Mouse (Mus musculus) neural tube, embryonic 14.5 days (tissue): Measurements from ENCODE around the gene Plcl2. TPM values are rescaled to one million over a fixed set of nuclear protein-coding genes. Genes with fewer than 3 reads are reported as not detected.
"Not testable (repeated sequence)": the region's sequence is repeated elsewhere in the genome, so short reads cannot be mapped to it uniquely, and the experiment has no call there.

Source experiments
- ATAC-seq: fragments of 200-750 bp; cut with Nextera tagmentation; 2 replicates; pipeline ENCODE4 v1.8.0; 2017; ENCODE audit warnings: low read depth, mild to moderate bottlenecking, moderate TSS enrichment, moderate library complexity
- H3K27ac ChIP-seq: fragments of 300-500 bp; sonication (generic); 2 replicates; pipeline ENCODE4 v1.5.1; 2014; ENCODE audit warnings: low read depth, mild to moderate bottlenecking, control low read depth, low read length, moderate library complexity, mixed read lengths
- H3K27me3 ChIP-seq: fragments of 300-500 bp; sonication (generic); 2 replicates; pipeline ENCODE4 v1.6.1; 2014; ENCODE audit warnings: low read length; ENCODE audit not compliant: control insufficient read depth, insufficient read depth
- H3K36me3 ChIP-seq: fragments of 300-500 bp; sonication (generic); 2 replicates; pipeline ENCODE4 v1.6.1; 2014; ENCODE audit warnings: low read length, mixed read lengths; ENCODE audit not compliant: control insufficient read depth, insufficient read depth
- H3K4me1 ChIP-seq: fragments of 300-500 bp; sonication (generic); 2 replicates; pipeline ENCODE4 v1.6.1; 2014; ENCODE audit warnings: low read length; ENCODE audit not compliant: control insufficient read depth, insufficient read depth
- H3K4me2 ChIP-seq: fragments of 300-500 bp; sonication (generic); 2 replicates; pipeline ENCODE4 v1.6.1; 2014; ENCODE audit warnings: mild to moderate bottlenecking, low read depth, low read length, control low read depth
- H3K4me3 ChIP-seq: fragments of 300-500 bp; sonication (generic); 2 replicates; pipeline ENCODE4 v1.5.1; 2014; ENCODE audit warnings: low read depth, low read length, control low read depth, mixed read lengths
- H3K9ac ChIP-seq: fragments of 300-500 bp; sonication (generic); replicated peaks from 2 replicates; pipeline ENCODE4 v1.6.1; 2014; ENCODE audit warnings: low read depth, mild to moderate bottlenecking, control low read depth, low read length, mixed read lengths
- H3K9me3 ChIP-seq: fragments of 300-500 bp; sonication (generic); 2 replicates; pipeline ENCODE4 v1.6.1; 2016; ENCODE audit warnings: low read length; ENCODE audit not compliant: control insufficient read depth
- WGBS: fragments of 180-500 bp; shearing (Covaris S2); extraction: QIAGEN DNeasy Blood & Tissue Kit; methylation state at CpG from one replicate; pipeline ENCODE4 v1.1.7; 2014; 5-methylcytosine and 5-hydroxymethylcytosine counted together
- polyA plus RNA-seq: library from polyadenylated mRNA; unstranded; fragments of >200 nt; fragmentation: Nextera tagmentation; extraction: Ambion mirVana; gene quantifications from 2 replicates; pipeline ENCODE4 v1.2.1, GENCODE M21; 2014

Plcl2 gene
- polyA plus RNA-seq, 1 experiment from 2014 or later = 13.6 TPM

DNA sequence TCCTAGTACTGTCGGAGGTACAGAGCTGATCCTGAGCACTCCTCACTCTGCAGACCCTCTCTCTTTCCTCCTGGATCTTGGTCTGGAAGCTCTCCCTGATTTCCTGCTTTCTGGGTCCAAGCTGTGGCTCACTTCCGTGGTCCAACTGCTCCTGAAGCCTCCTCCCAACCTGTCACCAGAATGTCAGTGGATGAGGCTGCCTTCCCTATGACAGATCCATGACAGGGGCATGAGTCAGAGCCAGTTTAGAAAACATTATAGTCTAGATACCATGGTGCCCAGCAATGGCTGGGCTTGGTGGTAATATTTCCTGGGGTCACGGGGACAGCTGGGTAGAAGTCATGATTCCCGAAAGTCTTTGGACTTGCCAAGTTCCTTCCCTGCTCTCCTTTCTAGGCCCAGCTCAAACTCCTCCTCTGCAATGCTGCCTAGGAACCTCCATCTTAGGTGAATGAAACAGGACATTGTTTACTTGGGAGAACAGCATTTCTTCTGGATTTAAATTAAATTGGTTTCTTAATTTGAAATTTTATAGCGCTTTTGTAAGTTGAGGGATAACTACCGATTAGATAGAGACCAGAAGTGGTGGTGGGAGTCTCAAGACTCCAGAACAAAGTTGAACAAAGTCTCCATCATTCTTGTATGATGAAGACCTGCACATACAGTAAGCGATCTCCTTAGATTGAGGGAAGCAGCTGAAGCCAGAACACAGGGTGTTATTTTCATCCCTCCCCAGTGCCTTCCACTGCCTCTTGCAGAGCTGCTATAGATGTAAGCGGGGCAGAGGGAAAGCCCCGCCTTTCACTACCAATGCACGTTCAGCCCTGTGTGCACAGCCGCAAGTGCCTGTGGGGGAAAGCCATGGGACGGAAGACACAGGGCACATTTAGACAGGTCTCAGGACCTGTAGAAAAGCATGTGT lies 170.7 kb downstream of the Plcl2 start:
- 89% methylated on average over 12 of the region's 12 CpGs for WGBS
- no peak for ATAC-seq
- H3K27ac ChIP-seq = no peak overlapping the region

DNA sequence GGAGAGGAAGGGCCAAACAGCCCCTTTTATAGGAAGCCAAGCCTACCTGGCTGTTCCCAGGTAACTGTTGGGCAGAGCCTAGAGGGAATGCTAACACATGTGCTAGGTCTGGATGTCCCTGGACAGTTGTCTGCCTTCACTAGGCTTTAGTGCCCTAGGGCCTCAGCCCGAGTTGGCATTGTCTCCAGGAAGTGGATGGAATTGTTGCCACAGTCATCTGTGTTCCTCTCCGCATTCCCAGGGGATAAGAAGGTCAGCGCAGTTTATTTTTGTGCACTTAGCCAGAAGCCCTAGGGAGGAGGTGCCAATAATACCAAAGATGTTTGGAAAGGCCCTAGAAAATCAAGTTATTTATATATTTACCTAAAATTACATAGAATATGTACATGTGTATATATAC lies 173.5 kb downstream of the Plcl2 start:
- Histone ChIP-seq H3K4me1 (no peaks in the 10 kb centered on the region), H3K27ac (no peak overlapping the region), H3K36me3 (0 out of 2 replicates have a peak, but pooled peaks cover under 1% of the 10 kb centered on the region), H3K9ac (no peak overlapping the region), H3K4me3 (no peak overlapping the region), H3K27me3 (no peaks in the 10 kb centered on the region), H3K9me3 (no peaks in the 10 kb centered on the region), H3K4me2 (no peak overlapping the region)
- 65% methylated on average over 3 of the region's 3 CpGs for WGBS
- ATAC-seq = no peak

More for the DNA sequence above, 170.7 kb downstream of the Plcl2 start:
- Histone ChIP-seq H3K9me3 (no peaks in the 10 kb centered on the region), H3K4me3 (no peak overlapping the region), H3K9ac (no peak overlapping the region), H3K27me3 (no peaks in the 10 kb centered on the region), H3K4me1 (no peaks in the 10 kb centered on the region), H3K36me3 (no peaks in the 10 kb centered on the region), H3K4me2 (no peak overlapping the region)

DNA sequence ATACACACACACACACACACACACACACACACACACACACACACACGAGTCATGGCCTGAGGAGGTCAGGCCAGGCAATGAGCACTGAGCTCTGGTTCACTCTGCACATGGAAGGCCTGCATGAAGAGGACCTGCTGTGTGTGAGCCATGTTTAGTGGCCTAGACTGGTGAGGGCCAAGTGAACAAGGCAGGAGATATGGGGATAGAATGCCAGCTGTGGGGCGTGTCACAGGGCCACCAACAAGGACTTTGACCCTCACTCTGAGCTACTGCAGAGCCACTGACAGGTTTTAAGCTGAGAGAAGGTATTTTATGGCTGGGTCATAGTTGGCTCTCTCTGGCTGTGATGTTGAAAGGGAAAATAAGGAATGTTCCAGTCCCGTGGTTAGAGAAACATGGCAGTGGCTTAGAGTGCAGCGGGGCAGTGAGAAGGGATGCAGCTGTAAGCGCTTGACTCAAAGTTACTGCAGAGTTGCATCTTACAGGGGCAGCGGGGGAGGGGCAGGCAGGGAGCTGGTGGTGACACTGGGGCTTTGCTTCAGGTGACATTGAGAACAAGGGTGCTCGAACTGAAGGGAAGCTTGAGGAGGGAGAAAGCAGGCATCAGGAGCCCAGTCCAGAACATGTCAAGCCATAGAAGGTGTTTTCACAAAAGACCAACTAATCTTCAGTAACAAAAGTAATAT lies 175.9 kb downstream of the Plcl2 start:
- no peak overlapping the region for H3K4me3 ChIP-seq
- WGBS = 70% methylated on average over 7 of the region's 7 CpGs
- no peaks in the 10 kb centered on the region for H3K4me1 ChIP-seq
- H3K27ac ChIP-seq = no peak overlapping the region
- H3K9ac ChIP-seq = no peak overlapping the region
- no peaks in the 10 kb centered on the region for H3K9me3 ChIP-seq
- 0 out of 2 replicates have a peak, but pooled peaks cover 5% of the 10 kb centered on the region for H3K36me3 ChIP-seq
- no peak for ATAC-seq
- no peak overlapping the region for H3K4me2 ChIP-seq
- no peaks in the 10 kb centered on the region for H3K27me3 ChIP-seq

DNA sequence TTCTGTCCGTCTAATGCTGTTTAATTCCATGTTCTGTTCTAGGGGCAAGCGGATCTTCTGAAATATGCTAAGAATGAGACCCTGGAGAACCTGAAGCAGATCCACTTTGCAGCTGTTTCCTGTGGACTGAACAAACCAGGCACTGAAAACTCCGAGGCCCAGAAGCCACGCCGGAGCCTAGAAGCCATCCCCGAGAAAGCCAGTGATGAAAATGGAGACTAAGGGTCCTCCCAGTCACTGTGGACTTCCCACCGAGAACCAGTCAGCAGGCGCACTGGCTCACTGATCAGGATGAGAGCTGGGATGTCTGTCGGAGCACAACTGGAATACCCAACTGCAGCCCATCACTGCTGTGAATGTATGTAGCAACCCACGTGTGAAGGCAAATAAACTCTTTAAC lies 178.5 kb downstream of the Plcl2 start:
- no peak for ATAC-seq
- 85% methylated on average over 10 of the region's 10 CpGs for WGBS
- no peaks in the 10 kb centered on the region for H3K9me3 ChIP-seq

DNA sequence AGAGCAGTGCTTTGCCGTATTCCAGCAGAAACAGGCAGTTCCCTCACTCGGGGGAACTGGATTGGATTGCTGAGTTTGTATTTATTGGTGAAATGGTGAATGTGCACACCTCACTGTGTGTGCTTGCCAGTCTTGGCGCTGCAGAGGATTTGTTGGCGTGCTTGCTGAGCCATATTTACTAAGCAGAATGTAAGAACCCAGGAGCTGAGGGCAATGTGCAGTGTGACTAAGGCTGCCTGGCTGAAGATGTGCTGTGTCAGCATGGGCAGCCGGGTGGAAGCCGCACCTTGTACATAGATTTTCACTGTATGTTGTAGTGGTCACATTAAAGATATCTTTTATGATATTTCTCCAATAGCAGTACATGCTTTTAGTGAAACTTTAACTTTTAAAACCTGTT lies 178.9 kb downstream of the Plcl2 start:
- no peak overlapping the region for H3K27ac ChIP-seq
- 0 out of 2 replicates have a peak, but pooled peaks cover 5% of the 10 kb centered on the region for H3K36me3 ChIP-seq
- ATAC-seq = no peak
- H3K9ac ChIP-seq = no peak overlapping the region
- H3K9me3 ChIP-seq = no peaks in the 10 kb centered on the region
- no peaks in the 10 kb centered on the region for H3K27me3 ChIP-seq
- no peak overlapping the region for H3K4me3 ChIP-seq
- no peak overlapping the region for H3K4me2 ChIP-seq
- no peaks in the 10 kb centered on the region for H3K4me1 ChIP-seq
- WGBS = 81% methylated on average over 6 of the region's 6 CpGs

More for the DNA sequence above, 178.5 kb downstream of the Plcl2 start:
- Histone ChIP-seq H3K4me1 (no peaks in the 10 kb centered on the region), H3K27ac (no peak overlapping the region), H3K4me3 (no peak overlapping the region), H3K9ac (no peak overlapping the region), H3K4me2 (no peak overlapping the region), H3K36me3 (0 out of 2 replicates have a peak, but pooled peaks cover 5% of the 10 kb centered on the region), H3K27me3 (no peaks in the 10 kb centered on the region)

DNA sequence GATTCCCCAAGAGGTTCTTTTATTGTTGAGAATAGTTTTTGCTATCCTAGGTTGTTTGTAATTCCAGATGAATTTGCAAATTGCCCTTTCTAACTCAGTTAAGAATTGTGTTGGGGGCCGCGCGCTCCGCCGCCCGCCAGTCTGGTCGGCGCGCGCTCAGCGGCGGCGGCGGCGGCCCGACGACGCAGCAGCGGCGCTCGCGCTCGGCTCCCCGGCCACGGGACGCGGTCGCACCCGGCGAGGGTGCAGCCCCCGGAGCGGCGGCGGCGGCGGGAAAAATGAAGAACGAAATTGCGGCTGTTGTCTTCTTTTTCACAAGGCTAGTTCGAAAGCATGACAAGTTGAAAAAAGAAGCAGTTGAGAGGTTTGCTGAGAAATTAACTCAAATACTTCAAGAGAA lies 189.2 kb downstream of the Plcl2 start:
- H3K27me3 ChIP-seq, H3K9me3 ChIP-seq, H3K4me1 ChIP-seq, H3K36me3 ChIP-seq, H3K9ac ChIP-seq, H3K27ac ChIP-seq: not testable (repeated sequence)
- peak overlapping the region; percentile 30; the same call in 1 of the 2 replicates for H3K4me2 ChIP-seq
- WGBS = 2% methylated on average over 39 of the region's 39 CpGs
- ATAC-seq = peak; percentile 51; the same call in 1 of the 2 replicates
- H3K4me3 ChIP-seq = peak overlapping the region; percentile 12; the same call in 1 of the 2 replicates

DNA sequence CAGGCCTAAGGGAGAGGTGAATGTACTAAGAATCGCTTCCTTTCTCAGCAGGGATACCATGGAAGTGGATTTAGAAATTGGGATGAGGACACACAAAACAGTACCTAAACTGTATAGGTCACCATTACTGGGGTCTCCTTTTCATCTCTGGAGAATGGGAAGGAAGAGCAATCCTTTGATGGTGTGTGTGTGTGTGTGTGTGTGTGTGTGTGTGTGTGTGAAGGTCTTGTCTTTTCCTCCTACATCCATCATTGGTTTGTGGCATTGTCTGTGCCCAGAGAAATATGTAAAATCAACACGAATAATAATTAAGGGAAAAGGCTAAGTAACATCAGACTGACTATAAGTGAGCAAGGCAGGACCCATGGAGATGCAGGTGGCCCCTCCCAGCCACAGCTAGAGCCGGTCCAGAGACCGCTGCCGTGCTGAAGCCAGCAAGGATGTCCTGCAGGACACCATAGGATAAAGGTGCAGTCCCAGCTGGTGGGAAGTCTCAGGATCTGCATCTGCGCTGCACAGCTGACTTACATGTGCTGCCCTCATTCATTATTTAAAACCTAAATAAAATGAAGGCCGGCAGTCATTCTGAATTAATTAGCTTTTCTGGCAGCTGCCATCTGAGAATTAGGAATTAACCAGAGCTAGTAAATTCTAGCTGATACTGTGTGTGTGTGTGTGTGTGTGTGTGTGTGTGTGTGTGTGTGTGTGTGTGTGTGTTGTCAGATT lies 201.5 kb downstream of the Plcl2 start:
- Histone ChIP-seq H3K4me3 (no peak overlapping the region), H3K27me3 (no peaks in the 10 kb centered on the region), H3K4me2 (no peak overlapping the region), H3K36me3 (no peaks in the 10 kb centered on the region), H3K27ac (no peak overlapping the region), H3K9ac (no peak overlapping the region), H3K4me1 (no peaks in the 10 kb centered on the region), H3K9me3 (no peaks in the 10 kb centered on the region)
- WGBS = 34% methylated on average over 7 of the region's 7 CpGs
- peak; percentile 92 for ATAC-seq

DNA sequence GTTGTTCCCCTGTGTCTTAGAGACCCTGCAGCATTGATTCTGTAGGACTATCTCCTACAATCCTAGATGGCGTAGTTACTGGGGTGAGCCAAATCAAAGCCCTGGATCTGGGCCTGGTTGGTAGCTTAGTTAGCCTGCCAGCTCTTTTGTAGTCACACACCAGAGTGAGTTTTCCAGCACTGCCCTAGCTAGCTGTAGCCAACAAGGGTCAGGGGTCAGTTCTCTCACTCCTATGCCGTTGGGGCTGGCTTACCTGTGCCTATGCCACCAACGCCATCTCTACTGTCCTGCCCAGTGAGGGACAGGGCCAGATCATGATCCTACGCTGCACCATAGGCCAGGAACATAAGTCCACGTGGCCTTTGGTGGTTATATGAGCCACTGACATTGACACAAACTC lies 208.4 kb downstream of the Plcl2 start:
- no peaks in the 10 kb centered on the region for H3K36me3 ChIP-seq
- H3K27ac ChIP-seq = no peak overlapping the region
- 85% methylated on average over 5 of the region's 5 CpGs for WGBS
- H3K9me3 ChIP-seq = no peaks in the 10 kb centered on the region
- H3K9ac ChIP-seq = no peak overlapping the region
- no peak for ATAC-seq
- H3K4me1 ChIP-seq = no peaks in the 10 kb centered on the region
- H3K27me3 ChIP-seq = no peaks in the 10 kb centered on the region
- H3K4me3 ChIP-seq = no peak overlapping the region
- H3K4me2 ChIP-seq = no peak overlapping the region
